Mouse (Mus musculus): ENCODE measurements around the gene Gtf2h3.
"Not testable (repeated sequence)": the region's sequence is repeated elsewhere in the genome, so short reads cannot be mapped to it uniquely, and the experiment has no call there.

Gtf2h3 gene

GRCm38 (mm10) chr5:124635068-124635467 lies 56.1 kb downstream of the Gtf2h3 start:
- ATAC-seq (ENCODE audit: insufficient number of reproducible peaks, low FRiP score, low TSS enrichment): not testable (repeated sequence)

GRCm38 (mm10) chr5:124636139-124636538 lies 57.2 kb downstream of the Gtf2h3 start:
- ATAC-seq (ENCODE audit: insufficient number of reproducible peaks, low FRiP score, low TSS enrichment): no peak

- no peak for ATAC-seq (ENCODE audit: insufficient number of reproducible peaks, low FRiP score, low TSS enrichment)
Measured at GRCm38 (mm10) chr5:124636694-124637093, 57.8 kb downstream of the Gtf2h3 start.

GRCm38 (mm10) chr5:124637300-124637699 lies 58.4 kb downstream of the Gtf2h3 start:
- ATAC-seq (ENCODE audit: insufficient number of reproducible peaks, low FRiP score, low TSS enrichment): no peak

- no peak for ATAC-seq (ENCODE audit: insufficient number of reproducible peaks, low FRiP score, low TSS enrichment)
Measured at GRCm38 (mm10) chr5:124637836-124638235, 58.9 kb downstream of the Gtf2h3 start.

Data from cerebellum, adult (tissue).